Mouse (Mus musculus) cerebellum, adult 2 months (tissue): Measurements from ENCODE around the gene Arsa.

Source experiments
- CTCF ChIP-seq: fragments of 200-500 bp; IDR thresholded peaks from 2 replicates; pipeline ENCODE4 v1.5.1; 2011; ENCODE audit warnings: low read depth, mild to moderate bottlenecking, control low read depth, low read length, moderate library complexity, borderline replicate concordance; ENCODE audit not compliant: insufficient read depth
- POLR2A ChIP-seq: fragments of 200-500 bp; IDR thresholded peaks from 2 replicates; pipeline ENCODE4 v1.6.1; 2011; ENCODE audit warnings: low read length, control low read depth, borderline replicate concordance; ENCODE audit not compliant: insufficient read depth

GRCm38 (mm10) chr15:89459821-89460220 is 17.4 kb downstream of the Arsa start:
- TF ChIP-seq CTCF = no peak
- TF ChIP-seq POLR2A = no peak
